Mouse (Mus musculus) limb, embryonic 14.5 days (tissue): Measurements from ENCODE around the gene Pla2g16. TPM values are rescaled to one million over a fixed set of nuclear protein-coding genes. Genes with fewer than 3 reads are reported as not detected.

Source experiments
- ATAC-seq: fragments of 200-750 bp; cut with Nextera tagmentation; 2 replicates; pipeline ENCODE4 v1.8.0; 2017; ENCODE audit warnings: low read depth, moderate number of reproducible peaks, moderate TSS enrichment; ENCODE audit not compliant: low FRiP score
- DNase-seq: peaks from one replicate; pipeline ENCODE4 v3.0.0-alpha.2; 2015; ENCODE audit warnings: low spot score
- H3K27ac ChIP-seq: fragments of 300-500 bp; sonication (generic); replicated peaks from 2 replicates; pipeline ENCODE4 v1.5.1; 2014; ENCODE audit warnings: low read depth, mild to moderate bottlenecking, low read length, moderate library complexity, mixed read lengths
- H3K27me3 ChIP-seq: fragments of 300-500 bp; sonication (generic); 2 replicates; pipeline ENCODE4 v1.6.1; 2014; ENCODE audit warnings: low read length, mixed read lengths; ENCODE audit not compliant: control insufficient read depth, insufficient read depth
- H3K36me3 ChIP-seq: fragments of 300-500 bp; sonication (generic); 2 replicates; pipeline ENCODE4 v1.6.1; 2014; ENCODE audit warnings: mild to moderate bottlenecking, low read length, moderate library complexity, mixed read lengths; ENCODE audit not compliant: control insufficient read depth, insufficient read depth
- H3K4me1 ChIP-seq: fragments of 300-500 bp; sonication (generic); 2 replicates; pipeline ENCODE4 v1.6.1; 2014; ENCODE audit warnings: antibody characterized with exemption, low read length, mixed read lengths; ENCODE audit not compliant: control insufficient read depth, insufficient read depth
- H3K4me2 ChIP-seq: fragments of 300-500 bp; sonication (generic); replicated peaks from 2 replicates; pipeline ENCODE4 v1.6.1; 2014; ENCODE audit warnings: low read depth, mild to moderate bottlenecking, low read length, moderate library complexity; ENCODE audit not compliant: severe bottlenecking
- H3K4me3 ChIP-seq: fragments of 300-500 bp; sonication (generic); replicated peaks from 2 replicates; pipeline ENCODE4 v1.5.1; 2014; ENCODE audit warnings: low read length
- H3K9ac ChIP-seq: fragments of 300-500 bp; sonication (generic); 2 replicates; pipeline ENCODE4 v1.6.1; 2014; ENCODE audit warnings: mild to moderate bottlenecking, low read depth, low read length, moderate library complexity; ENCODE audit not compliant: severe bottlenecking
- H3K9me3 ChIP-seq: fragments of 300-500 bp; sonication (generic); 2 replicates; pipeline ENCODE4 v1.6.1; 2016; ENCODE audit warnings: low read length; ENCODE audit not compliant: control insufficient read depth
- POLR2A ChIP-seq: fragments of 200-500 bp; IDR thresholded peaks from 2 replicates; pipeline ENCODE4 v1.8.0; 2012; ENCODE audit warnings: inconsistent platforms, mild to moderate bottlenecking, moderate library complexity, borderline replicate concordance; ENCODE audit not compliant: insufficient read depth, insufficient read length; ENCODE audit errors: extremely low read depth
- WGBS: fragments of 180-500 bp; shearing (Covaris S2); extraction: QIAGEN DNeasy Blood & Tissue Kit; methylation state at CpG from one replicate; pipeline ENCODE4 v1.1.7; 2014; 5-methylcytosine and 5-hydroxymethylcytosine counted together
- polyA plus RNA-seq, 2 experiments: library from polyadenylated mRNA; depleted of rRNA in 1 of 2; stranded (reverse) in 1 of 2; unstranded in 1 of 2; fragments of >200 nt; fragmentation: Nextera tagmentation in 1 of 2; extraction: Ambion mirVana in 1 of 2; gene quantifications; 2 replicates each; pipeline versions ENCODE4 v1.2.1 to v1.2.3; 2012 to 2014

Gene Pla2g16
- polyA plus RNA-seq, 2 experiments = 9.2 to 13.3 TPM

DNA sequence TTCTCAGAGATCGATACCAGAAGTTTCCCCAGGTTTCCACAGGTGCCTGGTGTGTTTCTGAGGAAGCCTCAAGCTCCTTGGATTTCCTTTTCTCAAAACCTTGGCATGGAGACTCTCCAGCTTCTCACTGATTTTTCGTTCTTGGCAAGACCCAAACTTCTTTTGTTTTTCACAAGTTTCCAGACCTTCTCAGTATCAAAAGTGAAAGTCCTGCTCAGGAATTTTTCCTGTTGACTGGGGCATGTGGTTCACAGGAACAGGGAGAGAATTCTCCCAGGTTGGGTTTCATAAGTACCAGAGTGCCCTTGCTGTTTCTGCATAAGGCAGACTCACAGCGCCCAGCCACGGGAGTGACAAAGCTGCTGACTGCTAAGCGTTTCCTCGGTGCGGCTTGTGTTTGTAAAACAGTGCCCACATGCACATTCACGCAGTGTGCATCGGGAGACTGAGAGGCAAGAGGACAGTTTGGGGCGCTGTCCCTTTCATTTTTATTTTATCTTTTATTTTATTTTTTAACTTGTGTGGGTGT, 5.4 kb downstream of the Pla2g16 start:
- ATAC-seq = no peak
- TF ChIP-seq POLR2A = no peak

GRCm38 (mm10) chr19:7563676-7564075, 6.4 kb downstream of the Pla2g16 start:
- no peaks in the 10 kb centered on the region for H3K9me3 ChIP-seq
- no peak for TF ChIP-seq POLR2A
- H3K4me3 ChIP-seq = no peak overlapping the region
- H3K4me1 ChIP-seq = peaks cover 13% of the 10 kb centered on the region
- H3K27me3 ChIP-seq = no peaks in the 10 kb centered on the region
- DNase-seq = no peak
- ATAC-seq = no peak
- 77% methylated on average over 2 of the region's 2 CpGs for WGBS
- H3K27ac ChIP-seq = no peak overlapping the region
- H3K9ac ChIP-seq = no peak overlapping the region
- H3K4me2 ChIP-seq = no peak overlapping the region
- H3K36me3 ChIP-seq = no peaks in the 10 kb centered on the region

More for the DNA sequence above, 5.4 kb downstream of the Pla2g16 start:
- Histone ChIP-seq H3K36me3 (no peaks in the 10 kb centered on the region), H3K4me3 (no peak overlapping the region), H3K4me2 (no peak overlapping the region), H3K4me1 (peaks cover 9% of the 10 kb centered on the region; the same call in 1 of the 2 replicates), H3K9ac (no peak overlapping the region), H3K27me3 (no peaks in the 10 kb centered on the region), H3K27ac (no peak overlapping the region), H3K9me3 (no peaks in the 10 kb centered on the region)
- no peak for DNase-seq
- WGBS = 69% methylated on average over 10 of the region's 10 CpGs

DNA sequence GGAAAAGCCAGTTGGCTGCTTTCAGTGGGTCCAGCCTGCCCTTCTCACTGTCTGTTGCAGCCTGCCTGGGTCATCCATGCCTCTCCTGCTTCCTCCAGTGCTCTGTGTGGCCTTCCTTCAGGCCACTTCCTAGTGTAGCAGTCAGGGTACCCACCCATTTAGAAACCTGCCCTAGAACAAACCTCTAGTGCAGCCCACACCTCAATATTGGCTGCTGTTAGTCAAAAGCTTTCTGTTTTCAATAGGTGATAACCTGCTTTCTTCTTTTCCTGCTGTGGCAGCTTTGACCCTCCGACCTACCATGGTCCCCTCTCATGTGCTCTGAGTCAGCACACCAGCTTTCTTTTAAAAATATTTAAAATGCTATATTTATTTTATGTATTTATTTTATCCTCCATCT, 7.2 kb downstream of the Pla2g16 start:
- Histone ChIP-seq H3K36me3 (no peaks in the 10 kb centered on the region), H3K9ac (no peak overlapping the region), H3K9me3 (no peaks in the 10 kb centered on the region), H3K4me1 (peaks cover 13% of the 10 kb centered on the region), H3K27ac (no peak overlapping the region), H3K4me2 (no peak overlapping the region), H3K4me3 (no peak overlapping the region), H3K27me3 (no peaks in the 10 kb centered on the region)
- ATAC-seq (no peak), DNase-seq (no peak)
- no peak for TF ChIP-seq POLR2A
- WGBS = 89% methylated on average over 1 of the region's 1 CpGs

GRCm38 (mm10) chr19:7566826-7567225, 9.6 kb downstream of the Pla2g16 start:
- no peak for ATAC-seq
- H3K4me1 ChIP-seq = peaks cover 13% of the 10 kb centered on the region
- WGBS = 56% methylated on average over 3 of the region's 3 CpGs
- no peak for TF ChIP-seq POLR2A
- H3K36me3 ChIP-seq = no peaks in the 10 kb centered on the region
- H3K9me3 ChIP-seq = no peaks in the 10 kb centered on the region
- H3K4me3 ChIP-seq = no peak overlapping the region
- DNase-seq = no peak
- H3K27ac ChIP-seq = no peak overlapping the region
- H3K9ac ChIP-seq = no peak overlapping the region
- H3K4me2 ChIP-seq = no peak overlapping the region
- no peaks in the 10 kb centered on the region for H3K27me3 ChIP-seq

DNA sequence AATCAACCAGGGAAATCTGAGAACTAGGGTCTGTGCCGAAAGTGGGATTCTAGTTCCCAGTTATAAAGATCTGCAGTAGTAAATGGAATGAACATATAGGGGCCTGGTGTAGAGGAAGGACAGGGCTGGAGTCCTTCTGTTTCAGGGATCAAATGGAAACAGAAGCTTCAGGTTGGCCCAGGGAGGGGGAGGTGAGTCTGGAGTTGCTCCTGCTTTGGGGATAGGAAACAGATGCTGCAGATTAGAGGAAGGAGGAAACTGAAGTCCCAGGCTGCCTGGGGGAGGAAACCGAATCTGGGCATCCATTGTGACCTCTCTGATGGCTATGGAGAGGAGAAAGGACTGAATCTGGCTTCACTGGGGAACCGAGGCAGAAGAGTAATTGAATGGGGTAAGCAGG, 11.1 kb downstream of the Pla2g16 start:
- Histone ChIP-seq H3K27me3 (no peaks in the 10 kb centered on the region), H3K4me1 (peaks cover 13% of the 10 kb centered on the region), H3K4me2 (no peak overlapping the region), H3K4me3 (no peak overlapping the region), H3K27ac (0 out of 2 replicates have a peak overlapping the region, but pooled peaks have one; percentile 34), H3K9me3 (no peaks in the 10 kb centered on the region), H3K36me3 (no peaks in the 10 kb centered on the region), H3K9ac (no peak overlapping the region)
- 25% methylated on average over 3 of the region's 3 CpGs for WGBS
- TF ChIP-seq POLR2A = no peak
- ATAC-seq (no peak), DNase-seq (no peak)

- Histone ChIP-seq H3K27ac (no peak overlapping the region), H3K36me3 (no peaks in the 10 kb centered on the region), H3K4me1 (peaks cover 13% of the 10 kb centered on the region), H3K9me3 (no peaks in the 10 kb centered on the region), H3K9ac (no peak overlapping the region), H3K27me3 (no peaks in the 10 kb centered on the region), H3K4me2 (no peak overlapping the region), H3K4me3 (no peak overlapping the region)
- DNase-seq = no peak
- WGBS = 87% methylated on average over 5 of the region's 5 CpGs
- no peak for TF ChIP-seq POLR2A
- ATAC-seq = no peak
These were observed 12.4 kb downstream of the Pla2g16 start for GRCm38 (mm10) chr19:7569650-7570049.
